Mouse (Mus musculus) cerebellum, postnatal 25 days (tissue): Measurements from ENCODE around the gene Gm29276.
"Not testable (repeated sequence)": the region's sequence is repeated elsewhere in the genome, so short reads cannot be mapped to it uniquely, and the experiment has no call there.

Source experiments
- DNase-seq, 2 experiments: peaks; one replicate each; pipeline ENCODE4 v3.0.0; 2021; ENCODE audit warnings: mixed read lengths in 2 of 2

Gm29276 gene

GRCm38 (mm10) chrY:42582150-42582549 is at the start of gene Gm29276:
TSS of gene Gm29276 (minus strand) at chrY:42582250.
- DNase-seq, result not testable (repeated sequence)
